Mouse (Mus musculus) heart, postnatal 14 days (tissue): Measurements from ENCODE around the gene Ufsp1. TPM values are rescaled to one million over a fixed set of nuclear protein-coding genes. Genes with fewer than 3 reads are reported as not detected.
A peak's percentile ranks its signal among the peaks of the same experiment; 100 is the strongest.
"Not testable (repeated sequence)": the region's sequence is repeated elsewhere in the genome, so short reads cannot be mapped to it uniquely, and the experiment has no call there.

Source experiments
- DNase-seq, 2 experiments: peaks; one replicate each; pipeline ENCODE4 v3.0.0; 2021 to 2022
- intact Hi-C: fragments of 180-260 bp; cut with DNase I; formaldehyde crosslinking; loops from one replicate; pipeline ENCODE4 v1.15.1; 2025
- long read RNA-seq, 2 experiments: library from polyadenylated mRNA; stranded (forward); transcript quantifications; one replicate each; pipeline ENCODE4 v2.0.0; 2021
- total RNA-seq, 2 experiments: library from RNA; stranded (reverse); gene quantifications; 2 replicates each; pipeline ENCODE4 v1.2.3; 2021

Gene Ufsp1
- 1 to 10 TPM; 6.7 to 8.5 TPM for total RNA-seq
- long read RNA-seq, experiment 1, transcript Ufsp1-201 (1 exons, 1,037 nt): major isoform, 15 of 15 reads
- long read RNA-seq, experiment 1, partial matches to known transcripts: 0 of 15 reads
- long read RNA-seq, experiment 1, other reads (novel, unspliced or antisense): 0 of 15 reads
- long read RNA-seq, experiment 2, partial matches to known transcripts: 0 of 4 reads
- long read RNA-seq, experiment 2, other reads (novel, unspliced or antisense): 0 of 4 reads

- intact Hi-C loops: loop anchor here (2.0 to 5.0 kb wide), 2 partner anchors 85 to 208 kb away; partner anchors contain the start of gene Pop7
- peak; percentile 95 to 98 for DNase-seq
Measured at GRCm38 (mm10) chr5:137293839-137294743, at the start of gene Ufsp1. Gene Ufsp1 (plus strand): TSS chr5:137294629.

DNA sequence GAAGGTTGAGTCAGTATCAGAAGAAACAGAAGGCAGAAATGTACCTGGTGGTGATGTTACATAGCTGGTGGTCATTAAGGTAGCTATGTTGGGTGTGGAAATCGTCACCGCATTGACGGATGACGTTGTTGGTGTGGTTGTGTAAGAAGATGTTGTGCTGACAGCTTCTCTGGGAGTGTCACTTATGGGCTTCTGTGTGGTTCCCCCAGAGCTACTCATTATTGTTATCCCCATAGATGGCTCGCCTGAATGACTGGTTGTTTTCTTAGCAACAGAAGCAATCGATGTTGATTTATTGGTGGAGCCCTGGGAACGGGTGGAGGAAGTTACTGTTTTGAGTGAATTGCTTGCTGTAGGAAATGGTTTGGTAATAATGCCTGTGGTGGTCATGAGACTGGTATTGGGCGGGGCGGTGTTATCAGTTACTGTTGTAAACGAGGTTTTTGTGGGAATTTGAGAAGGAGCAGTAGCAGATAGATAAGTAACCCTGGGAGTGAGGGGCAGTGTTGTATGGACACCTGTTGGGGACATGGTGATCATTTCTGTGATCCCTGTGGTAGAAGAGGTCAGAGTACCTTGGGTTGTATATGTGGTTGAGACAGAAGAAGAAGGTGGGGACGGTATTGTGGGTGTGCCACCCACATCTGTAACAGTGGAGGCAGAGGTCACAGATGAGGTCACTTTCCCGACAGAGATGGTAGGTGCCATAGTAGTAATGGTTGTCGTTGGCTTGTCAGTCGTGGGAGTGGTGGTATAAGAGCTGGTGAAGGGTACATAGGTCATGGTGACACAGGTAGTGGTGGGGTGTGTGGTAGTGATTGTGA lies 30.3 kb upstream of the Ufsp1 start:
- DNase-seq: no peak
- intact Hi-C loops: no loop called here

- intact Hi-C loops: no loop called here
- DNase-seq: no peak
Measured at GRCm38 (mm10) chr5:137264787-137265186, 29.6 kb upstream of the Ufsp1 start.

DNA sequence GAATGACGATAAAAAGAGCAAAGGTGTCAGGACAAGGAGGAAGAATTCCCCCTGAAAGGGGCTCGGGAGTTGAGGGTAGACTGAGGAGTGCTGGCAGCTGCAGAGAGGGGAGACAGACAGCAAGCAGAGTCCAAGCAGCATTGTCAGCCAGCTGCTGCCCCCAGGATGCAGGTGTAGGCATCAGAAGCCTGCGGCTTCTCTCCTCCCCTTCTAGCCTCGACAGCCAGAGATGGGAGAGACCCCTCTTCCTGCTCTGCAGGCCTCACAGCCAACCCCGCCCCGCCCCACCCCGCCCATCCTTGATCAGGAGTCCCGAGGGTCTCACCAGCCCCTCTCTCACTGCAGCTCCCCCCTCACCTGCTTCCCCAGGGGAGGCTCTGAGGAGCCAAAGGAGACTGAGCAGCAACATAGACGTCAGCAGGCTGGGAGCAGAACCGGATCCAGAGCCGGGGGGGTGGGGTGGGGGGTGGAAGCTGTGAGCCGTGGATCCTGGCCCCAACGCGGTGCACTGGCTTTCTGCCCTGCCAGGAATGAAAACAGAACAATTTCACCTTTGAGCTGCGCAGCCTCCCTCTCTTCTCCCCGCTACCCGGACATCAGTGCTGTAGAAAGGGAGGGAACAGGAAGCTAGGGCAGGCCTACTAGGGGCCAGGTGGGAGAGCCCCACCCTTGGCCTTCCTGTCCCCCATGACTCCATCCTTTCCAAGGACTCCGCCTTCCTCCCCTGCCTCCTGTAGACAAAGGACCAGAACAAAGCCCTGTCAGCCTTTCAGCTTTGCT lies 26.1 kb upstream of the Ufsp1 start:
- intact Hi-C loops: no loop called here
- DNase-seq: peak; percentile 31 to 36

DNA sequence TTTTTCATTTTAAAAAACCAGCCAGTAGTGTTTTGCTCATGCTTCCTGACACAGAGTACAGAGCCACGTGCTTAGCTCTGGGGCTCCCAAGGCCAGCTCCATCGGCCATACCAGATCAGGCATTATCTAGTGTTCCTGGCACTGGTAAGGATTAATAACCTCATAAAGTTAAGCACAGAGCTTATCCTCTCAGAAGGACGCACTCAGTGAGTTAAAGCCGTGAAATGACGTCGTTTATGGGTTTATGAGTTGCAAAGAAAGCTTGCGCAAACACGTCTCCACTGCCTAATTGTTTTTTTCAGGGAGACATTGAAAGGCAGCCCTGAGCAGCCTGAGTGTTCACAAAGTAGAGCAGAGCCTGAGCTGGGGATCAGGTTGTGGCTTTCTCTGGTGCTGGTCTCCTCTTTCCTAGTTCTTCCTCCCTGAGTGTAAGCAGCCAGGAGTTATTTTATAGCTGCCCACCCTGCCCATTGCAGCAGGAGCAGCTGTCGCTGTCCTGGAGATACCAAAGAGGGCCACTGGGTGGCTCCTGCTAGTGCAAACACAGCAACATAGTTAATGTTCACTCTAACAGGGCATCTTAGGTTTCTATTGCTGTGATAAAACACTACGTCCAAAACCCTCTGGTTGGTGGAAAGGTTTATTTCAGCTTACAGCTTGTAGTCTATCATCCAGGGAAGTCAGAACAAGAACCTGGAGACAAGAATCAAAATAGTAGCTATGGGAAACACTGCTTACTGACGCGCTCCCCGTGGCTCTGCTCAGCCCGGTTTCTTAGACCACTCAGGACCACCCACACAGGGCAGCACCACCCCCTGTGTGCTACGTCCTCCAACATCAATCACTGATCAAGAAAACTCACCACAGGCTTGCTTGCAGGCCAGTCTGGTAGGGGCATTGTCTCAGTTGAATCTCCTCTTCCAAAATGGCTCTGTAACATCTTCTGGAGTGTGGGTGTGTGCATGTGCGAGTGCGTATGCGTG lies 16.8 kb upstream of the Ufsp1 start:
- DNase-seq: peak in 1 of 2 experiments; percentile 38
- intact Hi-C loops: no loop called here

DNA sequence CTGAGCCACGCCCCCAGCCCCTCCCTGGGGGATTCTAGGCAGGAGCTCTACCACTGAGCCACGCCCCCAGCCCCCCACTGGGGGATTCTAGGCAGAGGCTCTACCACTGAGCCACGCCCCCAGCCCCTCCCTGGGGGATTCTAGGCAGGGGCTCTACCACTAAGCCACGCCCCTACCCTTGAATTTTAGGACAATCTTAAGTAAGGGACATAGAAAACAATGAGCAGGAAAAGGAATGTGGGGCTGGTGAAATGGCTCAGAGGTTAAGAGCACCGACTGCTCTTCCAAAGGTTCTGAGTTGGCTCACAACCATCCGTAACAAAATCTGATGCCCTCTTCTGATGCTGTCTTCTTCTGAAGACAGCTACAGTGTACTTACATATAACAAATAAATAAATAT lies 10.0 kb upstream of the Ufsp1 start:
- intact Hi-C loops, DNase-seq: not testable (repeated sequence)

- intact Hi-C loops: no loop called here
- DNase-seq: peak in 1 of 2 experiments; percentile 65
Measured at GRCm38 (mm10) chr5:137285045-137285444, 9.4 kb upstream of the Ufsp1 start.

DNA sequence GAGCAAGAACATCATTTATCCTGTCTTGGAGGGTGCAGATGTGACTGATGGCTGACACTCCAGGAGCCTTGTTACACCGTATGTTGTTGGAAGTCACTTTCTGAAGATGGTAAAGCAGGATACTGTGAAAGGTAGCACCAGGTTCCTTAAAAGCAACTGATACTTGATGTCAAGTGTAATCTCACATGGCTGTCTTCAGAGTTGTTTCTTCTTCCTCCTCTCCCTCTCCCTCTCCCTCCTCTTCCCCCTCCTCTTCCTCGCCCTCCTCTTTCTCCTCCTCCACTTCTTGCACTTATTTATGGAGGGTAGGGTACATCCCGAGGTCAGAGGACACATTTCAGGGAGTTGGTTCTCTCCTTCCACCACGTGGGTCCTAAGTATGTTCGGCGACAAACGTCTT lies 8.4 kb upstream of the Ufsp1 start:
- no peak for DNase-seq
- intact Hi-C loops: loop anchor here (1.0 to 2.0 kb wide), 2 partner anchors 155 to 163 kb away; no protein-coding TSS in a partner anchor

DNA sequence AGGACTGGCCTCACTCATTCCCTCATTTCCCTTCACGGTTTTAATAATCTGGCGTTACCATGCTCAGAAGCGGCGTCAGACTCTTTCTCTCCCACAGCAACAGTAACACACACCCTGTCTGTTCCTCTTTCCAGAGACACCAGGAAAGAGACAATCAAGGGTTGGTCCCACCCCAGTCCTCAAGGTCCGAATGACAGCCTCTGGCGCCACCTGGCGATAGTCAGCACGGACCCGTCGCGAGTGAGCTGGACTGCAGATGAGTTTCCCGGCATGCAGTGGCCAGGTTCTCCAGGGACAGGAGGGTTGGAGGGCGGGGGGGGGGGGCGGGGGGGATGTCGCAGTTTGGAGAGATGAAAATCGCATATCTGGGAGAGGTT lies 7.8 kb upstream of the Ufsp1 start:
- DNase-seq: peak; percentile 92 to 95
- intact Hi-C loops: loop anchor here (1.0 to 2.0 kb wide), 2 partner anchors 155 to 164 kb away; no protein-coding TSS in a partner anchor

DNA sequence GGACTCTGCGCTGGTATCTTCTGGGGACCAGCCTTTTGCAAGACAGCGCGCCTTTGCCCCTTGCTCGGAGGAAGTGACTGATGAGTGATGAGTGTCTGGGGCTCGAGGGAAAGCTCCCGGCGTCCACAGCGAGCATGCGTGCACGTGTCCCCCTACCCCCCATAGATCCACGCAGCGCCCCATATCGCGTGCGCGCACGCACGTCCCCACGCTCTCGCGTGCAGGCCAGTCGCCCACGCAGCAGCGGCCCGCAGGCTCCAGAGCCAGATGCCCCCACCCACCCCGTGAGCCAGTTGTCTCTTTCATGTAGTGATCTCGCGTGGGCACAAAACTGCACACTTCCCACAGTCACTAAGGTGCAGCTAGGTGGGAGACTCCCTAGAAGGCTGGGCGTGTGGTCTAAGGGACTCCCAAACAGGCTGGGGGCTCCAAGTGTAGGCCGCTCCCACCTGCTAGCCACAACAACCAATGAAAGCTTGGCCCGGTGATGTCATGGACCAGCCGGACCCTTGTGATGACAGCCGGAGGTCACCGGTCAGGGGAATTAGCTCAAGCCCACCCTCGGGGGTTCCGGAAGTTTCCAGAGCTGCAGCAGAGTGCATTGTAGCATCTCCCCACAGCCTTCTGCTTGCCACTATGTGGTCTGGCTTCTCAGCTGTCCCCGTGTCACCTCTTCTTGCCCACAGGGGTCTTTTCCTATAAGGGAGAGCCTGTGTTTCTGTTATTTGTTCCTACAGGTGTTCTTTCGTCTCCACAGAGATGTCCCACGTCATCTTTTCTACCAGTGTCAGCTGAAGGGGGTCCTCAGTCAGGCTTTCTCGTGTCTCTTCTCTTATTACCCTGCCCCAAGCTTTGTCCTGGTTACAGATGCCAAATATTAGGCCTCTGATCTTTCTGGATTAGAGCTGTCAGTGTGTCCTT lies 7.1 kb upstream of the Ufsp1 start, which contains the start of gene Ache:
TSS of gene Ache (plus strand) at position 488 of the 921 bp plus-strand sequence.
- DNase-seq: peak in 1 of 2 experiments; percentile 32
- intact Hi-C loops: loop anchor here (2.0 kb wide), 1 partner anchor 164 kb away; no protein-coding TSS in a partner anchor

- intact Hi-C loops: loop anchor here (2.0 kb wide), 1 partner anchor 165 kb away; no protein-coding TSS in a partner anchor
- DNase-seq: peak; percentile 29 to 38
Measured at GRCm38 (mm10) chr5:137287953-137288743, 6.3 kb upstream of the Ufsp1 start.

DNA sequence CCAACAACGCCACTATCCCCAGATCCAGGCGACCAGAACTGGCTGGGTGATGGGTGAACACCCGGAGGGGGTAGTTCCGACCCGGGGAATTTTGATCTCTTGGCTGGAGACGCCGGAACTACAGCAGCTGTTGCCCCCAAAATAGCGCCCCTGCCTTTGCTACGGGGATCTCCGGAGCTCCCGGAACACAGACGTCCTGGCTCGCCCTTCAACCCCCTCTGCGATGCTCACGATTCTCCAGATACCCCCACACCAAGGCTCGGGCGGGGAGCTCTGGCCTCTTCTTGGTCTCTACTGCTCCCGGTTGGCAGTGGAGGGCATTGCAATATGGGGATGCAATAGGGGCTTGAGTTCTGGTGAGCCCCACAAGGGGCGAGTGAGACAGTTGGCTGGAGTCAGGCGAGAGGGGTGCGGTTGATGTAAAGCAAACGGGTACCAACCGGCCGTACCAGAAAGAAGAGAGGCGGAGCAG lies 5.4 kb upstream of the Ufsp1 start:
- intact Hi-C loops: no loop called here
- peak in 1 of 2 experiments; percentile 48 for DNase-seq

GRCm38 (mm10) chr5:137289591-137290365 lies 4.7 kb upstream of the Ufsp1 start:
- DNase-seq: no peak
- intact Hi-C loops: loop anchor here (2.0 to 5.0 kb wide), 2 partner anchors 25 to 213 kb away; partner anchors contain the start of genes Pop7 and Trip6

GRCm38 (mm10) chr5:137290677-137291076 lies 3.8 kb upstream of the Ufsp1 start:
- peak; percentile 70 to 72 for DNase-seq
- intact Hi-C loops: loop anchor here (2.0 to 5.0 kb wide), 2 partner anchors 24 to 212 kb away; partner anchors contain the start of genes Pop7 and Trip6

GRCm38 (mm10) chr5:137291381-137291926 lies 3.0 kb upstream of the Ufsp1 start:
- intact Hi-C loops: loop anchor here (2.0 to 5.0 kb wide), 2 partner anchors 23 to 211 kb away; partner anchors contain the start of genes Pop7 and Trip6
- no peak for DNase-seq
